Mouse (Mus musculus): ENCODE results near the gene Arl14.

- no peak for TF ChIP-seq ZC3H11A (IDR thresholded peaks at IDR 0.05; ENCODE audit: borderline replicate concordance, low read depth, low read length)
- TF ChIP-seq ZNF384 (IDR thresholded peaks at IDR 0.05; ENCODE audit: low read depth, low read length): no peak
- TF ChIP-seq CHD2 (IDR thresholded peaks at IDR 0.05; ENCODE audit: low read depth, low read length): no peak
Observed at GRCm38 (mm10) chr3:69178365-69179004, 43.7 kb upstream of the Arl14 start.

Measured in ES-E14 (cell line).